Mouse (Mus musculus) embryo, embryonic 10.5 days (tissue): ENCODE data around the gene Aggf1.

Source experiments
- DNase-seq: peaks from one replicate; pipeline ENCODE4 v3.0.0-alpha.2; 2015; ENCODE audit warnings: low spot score

Gene Aggf1

GRCm38 (mm10) chr13:95332086-95332899 lies 42.9 kb downstream of the Aggf1 start:
- DNase-seq = no peak

- DNase-seq = peak; percentile 12
These were observed 44.6 kb downstream of the Aggf1 start for GRCm38 (mm10) chr13:95330507-95330906.

GRCm38 (mm10) chr13:95328767-95329166 lies 46.4 kb downstream of the Aggf1 start:
- no peak for DNase-seq

- peak; percentile 58 for DNase-seq
These were observed 47.8 kb downstream of the Aggf1 start for GRCm38 (mm10) chr13:95327345-95327741.

GRCm38 (mm10) chr13:95326611-95327344 lies 48.4 kb downstream of the Aggf1 start:
- DNase-seq = peak; percentile 85

GRCm38 (mm10) chr13:95325907-95326550 lies 49.1 kb downstream of the Aggf1 start:
- DNase-seq = no peak

GRCm38 (mm10) chr13:95325080-95325906 lies 49.9 kb downstream of the Aggf1 start:
- DNase-seq = peak; percentile 90

GRCm38 (mm10) chr13:95324626-95325079 lies 50.5 kb downstream of the Aggf1 start:
- no peak for DNase-seq

GRCm38 (mm10) chr13:95323950-95324625 lies 51.1 kb downstream of the Aggf1 start:
- DNase-seq = peak; percentile 77

GRCm38 (mm10) chr13:95323400-95323799 lies 51.8 kb downstream of the Aggf1 start, which contains the start of gene Zbed3:
Gene Zbed3 (plus strand): TSS chr13:95323612.
- DNase-seq = no peak

GRCm38 (mm10) chr13:95320451-95320850 lies 54.7 kb downstream of the Aggf1 start:
- no peak for DNase-seq

- no peak for DNase-seq
These were observed 56.0 kb downstream of the Aggf1 start for GRCm38 (mm10) chr13:95319153-95319552.

GRCm38 (mm10) chr13:95312016-95312415 lies 63.1 kb downstream of the Aggf1 start:
- no peak for DNase-seq

GRCm38 (mm10) chr13:95307100-95307655 lies 68.0 kb downstream of the Aggf1 start:
- no peak for DNase-seq

- no peak for DNase-seq
These were observed 68.6 kb downstream of the Aggf1 start for GRCm38 (mm10) chr13:95306596-95306995.
